Mouse (Mus musculus) E14TG2a.4 (cell line): ENCODE results near the gene Tmem243.
"Not testable (repeated sequence)": the region's sequence is repeated elsewhere in the genome, so short reads cannot be mapped to it uniquely, and the experiment has no call there.

ENCODE experiments used
- H3K27me3 ChIP-seq: 2 replicates; pipeline ENCODE4 v1.6.1; 2014; ENCODE audit warnings: low read length, control low read depth; ENCODE audit not compliant: insufficient read depth
- H3K36me3 ChIP-seq: 2 replicates; pipeline ENCODE4 v1.6.1; 2014; ENCODE audit warnings: low read length, control low read depth; ENCODE audit not compliant: insufficient read depth
- H3K4me1 ChIP-seq: replicated peaks from 2 replicates; pipeline ENCODE4 v1.6.1; 2014; ENCODE audit warnings: low read depth, low read length, control low read depth
- H3K4me3 ChIP-seq: replicated peaks from 2 replicates; pipeline ENCODE4 v1.5.1; 2014; ENCODE audit warnings: mild to moderate bottlenecking, low read length
- H3K9me3 ChIP-seq: 2 replicates; pipeline ENCODE4 v1.6.1; 2014; ENCODE audit warnings: low read length, control low read depth
- CTCF ChIP-seq: conservative IDR thresholded peaks from 2 replicates; pipeline ENCODE4 v1.5.1; 2014; ENCODE audit warnings: low read length
- NANOG ChIP-seq: IDR thresholded peaks from 2 replicates; pipeline ENCODE4 v1.6.1; 2014; ENCODE audit warnings: borderline replicate concordance, low read length, mixed read lengths
- POU5F1 ChIP-seq: IDR thresholded peaks from 2 replicates; pipeline ENCODE4 v1.6.1; 2014; ENCODE audit warnings: low read length, borderline replicate concordance

Tmem243 gene

GRCm38 (mm10) chr5:9160831-9161455 is 60.5 kb downstream of the Tmem243 start:
- Histone ChIP-seq H3K9me3 (no peaks in the 10 kb centered on the region), H3K27me3 (no peaks in the 10 kb centered on the region), H3K4me3 (peak overlapping the region; percentile 89), H3K4me1 (peaks cover 72% of the 10 kb centered on the region), H3K36me3 (peaks cover 25% of the 10 kb centered on the region)
- no peak for TF ChIP-seq POU5F1
- no peak for TF ChIP-seq CTCF
- no peak for TF ChIP-seq NANOG

DNA sequence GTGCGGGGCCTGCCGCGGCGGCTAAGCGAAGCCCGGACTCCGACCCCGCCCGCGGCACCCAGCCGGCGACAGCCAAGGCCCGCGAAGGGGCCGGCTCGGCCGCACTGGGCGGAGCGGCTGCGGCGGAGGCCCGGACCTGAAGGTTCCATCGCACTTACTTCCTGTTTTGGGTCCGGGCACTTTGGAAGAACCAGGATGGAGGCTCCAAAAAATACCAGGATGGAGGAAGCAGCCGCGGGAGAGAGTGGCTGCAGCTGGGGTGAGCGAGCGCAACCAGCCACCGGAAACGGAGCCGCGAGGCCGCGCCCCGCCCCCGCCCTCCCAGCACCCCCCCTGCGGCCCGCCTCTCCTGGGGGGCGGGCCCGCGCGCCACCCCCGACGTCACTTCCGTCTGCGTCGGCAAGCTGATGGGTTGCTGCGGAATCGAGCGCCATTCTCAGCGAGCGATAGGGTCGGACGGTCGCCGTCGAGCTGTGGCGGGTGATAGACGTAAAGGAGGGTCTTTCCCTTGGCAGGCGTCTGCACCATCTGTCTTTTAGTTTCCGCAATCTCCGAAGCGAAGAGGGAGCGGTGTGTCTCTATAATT is 61.1 kb downstream of the Tmem243 start, which contains the start of gene Dmtf1:
Dmtf1 (minus strand) TSS at position 321 of the 586 bp plus-strand sequence.
- TF ChIP-seq POU5F1 (no peak), CTCF (no peak), NANOG (no peak)
- peaks cover 22% of the 10 kb centered on the region for H3K36me3 ChIP-seq
- H3K27me3 ChIP-seq, result no peaks in the 10 kb centered on the region
- peak within 1 kb of the TSS; percentile 89 for H3K4me3 ChIP-seq
- peaks cover 74% of the 10 kb centered on the region for H3K4me1 ChIP-seq
- H3K9me3 ChIP-seq, result no peaks in the 10 kb centered on the region

- no peaks in the 10 kb centered on the region for H3K27me3 ChIP-seq
- TF ChIP-seq CTCF, result no peak
- no peak for TF ChIP-seq POU5F1
- no peak for TF ChIP-seq NANOG
- peak overlapping the region; percentile 89 for H3K4me3 ChIP-seq
Measured at GRCm38 (mm10) chr5:9162088-9162487, 61.6 kb downstream of the Tmem243 start.

DNA sequence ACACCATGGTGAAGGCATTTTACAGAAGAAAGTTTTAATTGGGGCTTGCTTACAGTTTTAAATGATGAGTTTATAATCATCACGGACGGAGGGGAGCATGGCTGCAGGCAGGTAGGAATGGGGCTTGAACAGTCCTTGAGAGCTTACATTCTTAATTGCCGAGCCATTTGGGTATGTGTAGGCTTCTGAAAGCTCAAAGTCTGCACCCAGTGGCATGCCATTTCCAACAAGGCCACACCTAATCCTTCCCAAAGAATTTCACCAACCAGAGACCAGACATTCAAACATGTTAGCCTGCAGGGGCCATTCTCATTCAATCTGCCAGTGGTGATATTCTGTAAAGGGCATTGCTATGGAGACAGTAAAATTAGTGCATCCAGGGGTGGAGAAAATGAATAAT is 62.9 kb downstream of the Tmem243 start:
- Histone ChIP-seq H3K27me3 (no peaks in the 10 kb centered on the region), H3K36me3 (peaks cover 11% of the 10 kb centered on the region), H3K4me3 (peak overlapping the region; percentile 89; the same call in 1 of the 2 replicates), H3K9me3 (no peaks in the 10 kb centered on the region), H3K4me1 (peaks cover 70% of the 10 kb centered on the region)
- TF ChIP-seq POU5F1 (no peak), NANOG (peak; percentile 10; the same call in 1 of the 2 replicates)

More at GRCm38 (mm10) chr5:9162088-9162487, 61.6 kb downstream of the Tmem243 start:
- Histone ChIP-seq H3K4me1 (peaks cover 74% of the 10 kb centered on the region), H3K36me3 (peaks cover 16% of the 10 kb centered on the region), H3K9me3 (no peaks in the 10 kb centered on the region)

GRCm38 (mm10) chr5:9165151-9165550 is 64.7 kb downstream of the Tmem243 start:
- peaks cover 54% of the 10 kb centered on the region for H3K4me1 ChIP-seq
- H3K4me3 ChIP-seq, H3K9me3 ChIP-seq, H3K36me3 ChIP-seq, H3K27me3 ChIP-seq: not testable (repeated sequence)
- 0 out of 2 replicates have a peak, but pooled peaks have one; percentile 6 for TF ChIP-seq NANOG

DNA sequence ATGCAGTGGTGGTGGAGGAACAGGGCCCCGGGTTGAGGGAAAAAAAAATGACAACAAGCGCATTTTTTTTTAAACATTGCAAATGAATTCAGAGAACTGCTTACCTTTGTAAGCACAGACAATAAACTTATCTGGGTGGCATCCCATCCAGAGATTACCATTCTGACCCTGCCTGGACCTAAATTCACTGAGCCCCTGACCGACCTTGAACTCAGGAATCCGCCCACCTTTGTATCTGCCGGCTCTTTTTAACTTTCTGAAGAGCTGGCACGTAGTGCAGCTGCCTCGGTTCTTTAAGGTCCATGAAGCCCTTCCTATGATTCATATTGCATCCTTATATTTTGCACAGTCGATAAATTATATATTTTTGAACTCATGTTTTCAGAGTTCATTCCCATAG is 65.9 kb downstream of the Tmem243 start:
- Histone ChIP-seq H3K4me1 (peaks cover 57% of the 10 kb centered on the region), H3K36me3 (no peaks in the 10 kb centered on the region), H3K4me3 (no peak overlapping the region), H3K27me3 (no peaks in the 10 kb centered on the region), H3K9me3 (no peaks in the 10 kb centered on the region)
- no peak for TF ChIP-seq NANOG
- TF ChIP-seq CTCF, result no peak
- no peak for TF ChIP-seq POU5F1

- peaks cover 34% of the 10 kb centered on the region for H3K4me1 ChIP-seq
- H3K4me3 ChIP-seq, H3K36me3 ChIP-seq, H3K9me3 ChIP-seq, H3K27me3 ChIP-seq: not testable (repeated sequence)
Measured at GRCm38 (mm10) chr5:9169328-9170005, 69.0 kb downstream of the Tmem243 start.

DNA sequence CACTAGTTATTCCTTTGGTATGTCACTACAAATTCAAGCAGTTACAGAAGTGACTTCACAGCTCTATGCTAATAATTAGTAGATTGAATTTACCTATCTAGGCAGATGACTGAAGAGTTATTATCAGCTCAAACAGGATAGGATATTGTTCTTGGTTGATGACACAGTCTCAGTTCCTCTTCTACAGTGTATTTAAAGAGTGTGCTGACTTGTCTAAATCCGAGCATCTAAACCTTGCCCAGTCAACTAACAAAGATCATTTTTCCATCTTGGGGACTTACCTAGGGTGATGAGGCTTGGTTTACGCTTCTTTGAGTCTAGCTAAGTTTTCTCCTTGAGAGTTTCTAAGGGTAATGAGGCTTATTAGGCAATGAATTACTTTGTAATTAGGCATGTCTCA is 72.8 kb downstream of the Tmem243 start:
- no peaks in the 10 kb centered on the region for H3K9me3 ChIP-seq
- H3K36me3 ChIP-seq, result no peaks in the 10 kb centered on the region
- TF ChIP-seq NANOG (no peak), POU5F1 (no peak), CTCF (no peak)
- no peak overlapping the region for H3K4me3 ChIP-seq
- 0 out of 2 replicates have a peak, but pooled peaks cover 3% of the 10 kb centered on the region for H3K4me1 ChIP-seq
- no peaks in the 10 kb centered on the region for H3K27me3 ChIP-seq
